Mouse (Mus musculus): ENCODE data around the gene Nif3l1. TPM values are rescaled to one million over a fixed set of nuclear protein-coding genes. Genes with fewer than 3 reads are reported as not detected.

Nif3l1 gene
- polyA plus RNA-seq, 1 experiment from 2014 or later: 13.0 TPM

GRCm38 (mm10) chr1:58460566-58460965 lies 15.6 kb downstream of the Nif3l1 start:
- WGBS: 83% methylated on average over 3 of the region's 3 CpGs
- Histone ChIP-seq H3K9me3 (ENCODE audit: low read length) (no peaks in the 10 kb centered on the region), H3K36me3 (ENCODE audit: insufficient read depth, low read length) (peaks cover 15% of the 10 kb centered on the region), H3K4me3 (ENCODE audit: low read depth, low read length) (no peak overlapping the region), H3K27me3 (replicated peaks; ENCODE audit: insufficient read depth, low read length) (no peaks in the 10 kb centered on the region), H3K27ac (ENCODE audit: low read length) (no peak overlapping the region), H3K4me2 (replicated peaks; ENCODE audit: low read depth, low read length) (no peak overlapping the region), H3K9ac (replicated peaks; ENCODE audit: low read depth) (no peak overlapping the region), H3K4me1 (ENCODE audit: insufficient read depth, low read depth, low read length) (no peaks in the 10 kb centered on the region)
- DNase-seq (ENCODE audit: low spot score) (no peak), ATAC-seq (no peak)
- TF ChIP-seq EP300 (IDR thresholded peaks at IDR 0.05) (no peak), CTCF (IDR thresholded peaks at IDR 0.05) (no peak)

GRCm38 (mm10) chr1:58463935-58464334 lies 19.0 kb downstream of the Nif3l1 start:
- Histone ChIP-seq H3K4me1 (ENCODE audit: insufficient read depth, low read depth, low read length) (no peaks in the 10 kb centered on the region), H3K27me3 (replicated peaks; ENCODE audit: insufficient read depth, low read length) (no peaks in the 10 kb centered on the region), H3K9me3 (ENCODE audit: low read length) (no peaks in the 10 kb centered on the region), H3K9ac (replicated peaks; ENCODE audit: low read depth) (no peak overlapping the region), H3K27ac (ENCODE audit: low read length) (no peak overlapping the region), H3K4me3 (ENCODE audit: low read depth, low read length) (no peak overlapping the region), H3K36me3 (ENCODE audit: insufficient read depth, low read length) (peaks cover 16% of the 10 kb centered on the region), H3K4me2 (replicated peaks; ENCODE audit: low read depth, low read length) (no peak overlapping the region)
- DNase-seq (ENCODE audit: low spot score) (no peak), ATAC-seq (no peak)
- TF ChIP-seq CTCF (IDR thresholded peaks at IDR 0.05) (no peak), EP300 (IDR thresholded peaks at IDR 0.05) (no peak)
- 88% methylated on average over 2 of the region's 2 CpGs for WGBS

GRCm38 (mm10) chr1:58465042-58465441 lies 20.1 kb downstream of the Nif3l1 start:
- TF ChIP-seq EP300 (IDR thresholded peaks at IDR 0.05): no peak
- no peak for TF ChIP-seq CTCF (IDR thresholded peaks at IDR 0.05)
- DNase-seq (ENCODE audit: low spot score) (no peak), ATAC-seq (no peak)
- 88% methylated on average over 4 of the region's 4 CpGs for WGBS
- Histone ChIP-seq H3K9ac (replicated peaks; ENCODE audit: low read depth) (no peak overlapping the region), H3K4me3 (ENCODE audit: low read depth, low read length) (no peak overlapping the region), H3K9me3 (ENCODE audit: low read length) (no peaks in the 10 kb centered on the region), H3K36me3 (ENCODE audit: insufficient read depth, low read length) (peaks cover 19% of the 10 kb centered on the region), H3K4me1 (ENCODE audit: insufficient read depth, low read depth, low read length) (no peaks in the 10 kb centered on the region), H3K4me2 (replicated peaks; ENCODE audit: low read depth, low read length) (no peak overlapping the region), H3K27ac (ENCODE audit: low read length) (no peak overlapping the region), H3K27me3 (replicated peaks; ENCODE audit: insufficient read depth, low read length) (no peaks in the 10 kb centered on the region)

- H3K4me2 ChIP-seq (replicated peaks; ENCODE audit: low read depth, low read length): no peak overlapping the region
- DNase-seq (ENCODE audit: low spot score) (no peak), ATAC-seq (no peak)
- TF ChIP-seq EP300 (IDR thresholded peaks at IDR 0.05): no peak
- TF ChIP-seq CTCF (IDR thresholded peaks at IDR 0.05): no peak
- H3K4me3 ChIP-seq (ENCODE audit: low read depth, low read length): no peak overlapping the region
- no peak overlapping the region for H3K9ac ChIP-seq (replicated peaks; ENCODE audit: low read depth)
- H3K27me3 ChIP-seq (replicated peaks; ENCODE audit: insufficient read depth, low read length): no peaks in the 10 kb centered on the region
- H3K9me3 ChIP-seq (ENCODE audit: low read length): no peaks in the 10 kb centered on the region
- H3K36me3 ChIP-seq (ENCODE audit: insufficient read depth, low read length): peaks cover 19% of the 10 kb centered on the region
- WGBS: 88% methylated on average over 4 of the region's 4 CpGs
- H3K27ac ChIP-seq (ENCODE audit: low read length): no peak overlapping the region
- H3K4me1 ChIP-seq (ENCODE audit: insufficient read depth, low read depth, low read length): no peaks in the 10 kb centered on the region
Measured at GRCm38 (mm10) chr1:58465561-58465960, 20.6 kb downstream of the Nif3l1 start.

GRCm38 (mm10) chr1:58475662-58476061 lies 30.7 kb downstream of the Nif3l1 start:
- H3K4me3 ChIP-seq (ENCODE audit: low read depth, low read length): no peak overlapping the region
- peaks cover 15% of the 10 kb centered on the region; the same call in 1 of the 2 replicates for H3K36me3 ChIP-seq (ENCODE audit: insufficient read depth, low read length)
- DNase-seq (ENCODE audit: low spot score): no peak
- no peak for TF ChIP-seq EP300 (IDR thresholded peaks at IDR 0.05)
- TF ChIP-seq CTCF (IDR thresholded peaks at IDR 0.05): no peak
- no peaks in the 10 kb centered on the region for H3K9me3 ChIP-seq (ENCODE audit: low read length)
- no peak overlapping the region for H3K9ac ChIP-seq (replicated peaks; ENCODE audit: low read depth)
- no peak for ATAC-seq
- no peaks in the 10 kb centered on the region for H3K4me1 ChIP-seq (ENCODE audit: insufficient read depth, low read depth, low read length)
- no peak overlapping the region for H3K4me2 ChIP-seq (replicated peaks; ENCODE audit: low read depth, low read length)
- WGBS: 91% methylated on average over 8 of the region's 8 CpGs
- H3K27ac ChIP-seq (ENCODE audit: low read length): no peak overlapping the region
- H3K27me3 ChIP-seq (replicated peaks; ENCODE audit: insufficient read depth, low read length): no peaks in the 10 kb centered on the region

- no peak overlapping the region for H3K27ac ChIP-seq (ENCODE audit: low read length)
- ATAC-seq (no peak), DNase-seq (ENCODE audit: low spot score) (no peak)
- no peak overlapping the region for H3K4me3 ChIP-seq (ENCODE audit: low read depth, low read length)
- H3K4me2 ChIP-seq (replicated peaks; ENCODE audit: low read depth, low read length): no peak overlapping the region
- 88% methylated on average over 4 of the region's 4 CpGs for WGBS
- TF ChIP-seq EP300 (IDR thresholded peaks at IDR 0.05) (no peak), CTCF (IDR thresholded peaks at IDR 0.05) (no peak)
- no peaks in the 10 kb centered on the region for H3K27me3 ChIP-seq (replicated peaks; ENCODE audit: insufficient read depth, low read length)
- no peaks in the 10 kb centered on the region for H3K4me1 ChIP-seq (ENCODE audit: insufficient read depth, low read depth, low read length)
- no peaks in the 10 kb centered on the region for H3K9me3 ChIP-seq (ENCODE audit: low read length)
- H3K36me3 ChIP-seq (ENCODE audit: insufficient read depth, low read length): peaks cover 8% of the 10 kb centered on the region; the same call in 1 of the 2 replicates
- no peak overlapping the region for H3K9ac ChIP-seq (replicated peaks; ENCODE audit: low read depth)
Measured at GRCm38 (mm10) chr1:58482647-58483046, 37.7 kb downstream of the Nif3l1 start.

GRCm38 (mm10) chr1:58495603-58496002 lies 50.7 kb downstream of the Nif3l1 start:
- 97% methylated on average over 6 of the region's 6 CpGs for WGBS
- DNase-seq (ENCODE audit: low spot score) (no peak), ATAC-seq (no peak)
- no peak overlapping the region for H3K9ac ChIP-seq (replicated peaks; ENCODE audit: low read depth)
- peaks cover 21% of the 10 kb centered on the region for H3K36me3 ChIP-seq (ENCODE audit: insufficient read depth, low read length)
- no peaks in the 10 kb centered on the region for H3K27me3 ChIP-seq (replicated peaks; ENCODE audit: insufficient read depth, low read length)
- no peaks in the 10 kb centered on the region for H3K9me3 ChIP-seq (ENCODE audit: low read length)
- TF ChIP-seq CTCF (IDR thresholded peaks at IDR 0.05): no peak
- TF ChIP-seq EP300 (IDR thresholded peaks at IDR 0.05): no peak
- no peaks in the 10 kb centered on the region for H3K4me1 ChIP-seq (ENCODE audit: insufficient read depth, low read depth, low read length)
- no peak overlapping the region for H3K4me3 ChIP-seq (ENCODE audit: low read depth, low read length)
- no peak overlapping the region for H3K27ac ChIP-seq (ENCODE audit: low read length)
- H3K4me2 ChIP-seq (replicated peaks; ENCODE audit: low read depth, low read length): no peak overlapping the region
